Mouse (Mus musculus) liver, adult 2 months (tissue): ENCODE measurements around the gene S100z. TPM values are rescaled to one million over a fixed set of nuclear protein-coding genes. Genes with fewer than 3 reads are reported as not detected.

Source experiments
- DNase-seq: peaks from one replicate; pipeline ENCODE4 v3.0.0-alpha.2; 2011; ENCODE audit warnings: low read depth, low spot score; ENCODE audit errors: extremely low read depth
- H3K27ac ChIP-seq: fragments of 200-500 bp; replicated peaks from 2 replicates; pipeline ENCODE4 v1.5.1; 2012; ENCODE audit warnings: low read depth, mild to moderate bottlenecking, control low read depth, inconsistent platforms, low read length; ENCODE audit not compliant: insufficient read depth
- H3K27me3 ChIP-seq: fragments of 200-500 bp; 2 replicates; pipeline ENCODE4 v1.6.1; 2012; ENCODE audit warnings: mild to moderate bottlenecking, moderate library complexity, low read length, inconsistent platforms; ENCODE audit not compliant: control insufficient read depth, insufficient read depth
- H3K36me3 ChIP-seq: fragments of 200-500 bp; 2 replicates; pipeline ENCODE4 v1.6.1; 2012; ENCODE audit warnings: low read length, inconsistent platforms; ENCODE audit not compliant: control insufficient read depth, insufficient read depth
- H3K4me1 ChIP-seq: fragments of 200-500 bp; 2 replicates; pipeline ENCODE4 v1.6.1; 2011; ENCODE audit warnings: low read length; ENCODE audit not compliant: control insufficient read depth, insufficient read depth
- H3K4me3 ChIP-seq: fragments of 200-500 bp; 2 replicates; pipeline ENCODE4 v1.5.1; 2011; ENCODE audit warnings: low read depth, mild to moderate bottlenecking, control low read depth, low read length, moderate library complexity; ENCODE audit not compliant: insufficient read depth
- H3K79me2 ChIP-seq: fragments of 200-500 bp; 2 replicates; pipeline ENCODE4 v1.6.1; 2012; ENCODE audit warnings: inconsistent platforms, mild to moderate bottlenecking, low read length, moderate library complexity; ENCODE audit not compliant: control insufficient read depth, insufficient read depth
- H3K9ac ChIP-seq: fragments of 200-500 bp; 2 replicates; pipeline ENCODE4 v1.6.1; 2012; ENCODE audit warnings: low read depth, mild to moderate bottlenecking, control low read depth, inconsistent platforms, low read length
- CTCF ChIP-seq: fragments of 200-500 bp; IDR thresholded peaks from 2 replicates; pipeline ENCODE4 v1.5.1; 2011; ENCODE audit warnings: low read depth, low read length, control low read depth
- POLR2A ChIP-seq: fragments of 200-500 bp; IDR thresholded peaks from 2 replicates; pipeline ENCODE4 v1.6.1; 2011; ENCODE audit warnings: low read length, control low read depth; ENCODE audit not compliant: insufficient read depth; ENCODE audit errors: extremely low read depth
- WGBS: fragments of 180-500 bp; shearing (Covaris S2); methylation state at CpG from one replicate; pipeline ENCODE4 v1.1.7; 2018; 5-methylcytosine and 5-hydroxymethylcytosine counted together
- polyA plus RNA-seq: library from polyadenylated mRNA; depleted of rRNA; stranded (reverse); fragments of >200 nt; gene quantifications from 2 replicates; pipeline ENCODE4 v1.2.3, GENCODE M21; 2012; rRNA removed
- total RNA-seq: library from RNA; depleted of rRNA; stranded (reverse); fragments of >200 nt; gene quantifications from 2 replicates; pipeline ENCODE4 v1.2.3, GENCODE M21; 2014; rRNA removed

The S100z gene
- total and polyA plus RNA-seq, 2 experiments: not detected

DNA sequence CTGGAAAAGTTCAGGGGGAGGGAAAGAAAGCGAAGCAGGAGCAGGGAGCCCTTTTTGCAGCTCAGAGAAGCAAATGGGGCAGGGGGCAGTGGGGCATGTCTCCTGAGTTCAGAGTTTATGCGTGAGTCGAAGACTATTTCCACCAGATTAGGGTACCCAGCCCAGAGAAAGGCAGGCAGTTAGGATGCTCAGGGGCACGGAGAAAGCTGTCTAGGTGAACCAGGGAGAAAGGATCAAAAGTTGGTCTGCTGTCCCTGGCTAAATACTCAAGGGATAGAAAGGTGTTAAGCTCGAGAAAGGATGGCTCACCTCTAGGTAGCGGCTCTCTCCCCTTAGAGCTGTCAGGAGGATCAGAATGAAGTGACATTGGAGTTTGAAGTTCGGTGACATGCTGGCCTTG, 34.2 kb downstream of the S100z start:
- Histone ChIP-seq H3K27ac (no peak overlapping the region), H3K4me3 (no peak overlapping the region), H3K9ac (no peak overlapping the region), H3K4me1 (no peaks in the 10 kb centered on the region), H3K27me3 (peaks cover 6% of the 10 kb centered on the region; the same call in 1 of the 2 replicates), H3K36me3 (no peaks in the 10 kb centered on the region), H3K79me2 (no peaks in the 10 kb centered on the region)
- no peak for DNase-seq
- no peak for TF ChIP-seq POLR2A
- no peak for TF ChIP-seq CTCF
- WGBS: 29% methylated on average over 7 of the region's 7 CpGs

DNA sequence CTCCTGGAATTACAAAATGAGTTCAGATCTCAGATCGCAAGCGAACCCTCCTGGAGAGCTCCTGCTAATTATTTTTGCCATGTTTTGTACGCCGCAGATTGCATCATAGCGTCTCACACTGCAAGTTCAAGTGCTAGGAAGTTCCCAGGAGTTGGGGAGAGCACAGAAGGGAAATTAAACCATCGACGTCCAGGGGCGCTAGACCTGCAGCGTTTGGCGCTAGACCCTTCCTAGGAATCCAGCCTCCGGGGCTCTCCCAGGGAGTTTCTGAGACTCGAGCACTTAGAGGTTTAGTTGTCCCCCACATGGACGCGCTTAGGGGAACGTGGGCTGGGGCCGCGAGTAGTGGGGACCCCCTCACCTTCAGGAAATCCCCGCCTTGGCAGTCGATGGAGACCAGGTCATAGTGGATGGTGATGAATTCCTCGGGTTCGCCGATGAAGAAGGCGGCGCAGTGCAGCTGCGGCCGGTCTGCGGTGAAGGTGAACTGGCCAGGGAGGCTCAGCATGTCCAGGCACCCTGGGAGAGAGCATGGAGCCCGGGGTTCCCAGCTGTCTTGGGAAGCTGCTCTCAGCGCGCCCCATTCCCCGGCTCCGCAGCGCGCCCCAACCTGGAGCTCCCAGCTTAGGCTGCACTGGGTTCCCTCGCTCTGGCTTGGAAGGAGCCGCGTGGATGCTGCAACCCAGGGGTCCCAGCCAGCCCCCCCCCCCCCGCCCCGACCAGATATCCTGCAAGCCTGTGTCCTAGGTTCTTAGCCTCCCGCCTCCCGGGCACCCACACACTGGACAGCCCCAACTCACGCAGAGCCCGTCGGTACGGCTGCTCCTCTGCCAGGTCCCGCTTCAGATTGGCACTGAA, 34.9 kb downstream of the S100z start:
- TF ChIP-seq CTCF (no peak), POLR2A (no peak)
- H3K27me3 ChIP-seq: peaks cover 6% of the 10 kb centered on the region; the same call in 1 of the 2 replicates
- DNase-seq: no peak
- no peak overlapping the region for H3K9ac ChIP-seq
- H3K79me2 ChIP-seq: no peaks in the 10 kb centered on the region
- no peak overlapping the region for H3K27ac ChIP-seq
- H3K4me3 ChIP-seq: no peak overlapping the region
- no peaks in the 10 kb centered on the region for H3K36me3 ChIP-seq
- no peaks in the 10 kb centered on the region for H3K4me1 ChIP-seq
- 2% methylated on average over 44 of the region's 46 CpGs for WGBS

DNA sequence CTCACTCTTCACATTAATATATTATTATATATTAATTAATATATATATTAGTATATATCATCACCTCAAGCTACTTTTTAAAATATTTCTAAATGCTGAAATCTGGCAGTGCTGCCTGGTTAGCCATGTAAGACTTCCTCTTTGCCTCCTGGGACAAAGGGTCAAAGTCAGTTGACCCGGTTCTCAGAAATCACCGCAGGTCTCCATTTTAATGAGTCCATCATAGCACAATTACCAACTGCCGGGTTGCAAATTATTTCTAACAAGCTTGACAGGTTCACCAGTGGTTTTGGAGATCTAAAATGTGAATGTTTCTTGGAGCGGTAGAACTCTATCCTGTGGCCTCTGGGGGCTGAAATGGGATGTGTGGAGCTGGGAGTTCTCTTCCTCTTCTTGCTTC, 35.6 kb downstream of the S100z start:
- no peak overlapping the region for H3K4me3 ChIP-seq
- no peaks in the 10 kb centered on the region for H3K36me3 ChIP-seq
- H3K79me2 ChIP-seq: no peaks in the 10 kb centered on the region
- H3K9ac ChIP-seq: no peak overlapping the region
- no peak overlapping the region for H3K27ac ChIP-seq
- peaks cover 6% of the 10 kb centered on the region; the same call in 1 of the 2 replicates for H3K27me3 ChIP-seq
- TF ChIP-seq CTCF (no peak), POLR2A (no peak)
- no peak for DNase-seq
- no peaks in the 10 kb centered on the region for H3K4me1 ChIP-seq
- 30% methylated on average over 4 of the region's 4 CpGs for WGBS

DNA sequence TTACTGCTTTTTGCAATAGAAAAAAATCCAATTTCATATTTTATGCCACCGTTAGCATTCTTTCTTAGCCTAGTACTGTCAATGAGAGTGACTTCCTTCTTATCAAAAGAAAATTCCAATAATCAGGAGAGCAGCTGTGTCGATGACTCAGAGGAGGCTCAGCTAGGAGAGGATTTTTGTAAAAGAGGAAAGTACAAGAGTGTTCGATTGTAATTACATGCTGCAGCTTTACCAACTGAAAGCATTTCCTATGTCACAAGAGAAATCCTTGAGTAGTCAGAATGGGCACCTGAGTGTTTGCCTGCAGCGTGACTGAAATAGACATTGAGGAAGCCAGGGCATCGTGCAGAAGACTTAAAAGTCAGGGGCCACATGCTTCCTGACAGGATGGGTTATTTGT, 39.0 kb downstream of the S100z start:
- H3K4me3 ChIP-seq: no peak overlapping the region
- no peaks in the 10 kb centered on the region for H3K4me1 ChIP-seq
- 78% methylated on average over 5 of the region's 5 CpGs for WGBS
- H3K27ac ChIP-seq: no peak overlapping the region
- no peaks in the 10 kb centered on the region for H3K79me2 ChIP-seq
- no peak for TF ChIP-seq POLR2A
- no peak for TF ChIP-seq CTCF
- no peaks in the 10 kb centered on the region for H3K36me3 ChIP-seq
- DNase-seq: no peak
- H3K9ac ChIP-seq: no peak overlapping the region
- H3K27me3 ChIP-seq: peaks cover 4% of the 10 kb centered on the region; the same call in 1 of the 2 replicates

DNA sequence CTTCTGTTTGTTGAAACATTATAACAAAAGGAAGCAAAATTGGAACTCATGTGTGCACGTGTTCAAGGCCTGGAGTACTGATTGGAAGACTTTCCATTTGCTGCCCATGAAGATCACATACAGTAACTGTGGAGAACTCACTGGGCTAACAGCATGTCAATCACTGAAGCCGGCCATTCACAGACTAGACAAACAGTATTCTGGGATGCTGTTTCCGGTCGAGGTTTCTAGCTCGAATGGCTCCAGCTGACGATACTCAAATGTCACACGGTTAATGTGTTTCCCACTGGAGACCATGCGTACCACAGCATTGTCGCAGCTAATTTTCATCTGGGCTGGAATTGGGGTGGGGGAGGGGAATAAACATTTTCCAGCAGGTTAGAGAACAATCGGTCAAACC, 46.8 kb downstream of the S100z start:
- Histone ChIP-seq H3K4me1 (no peaks in the 10 kb centered on the region), H3K27me3 (no peaks in the 10 kb centered on the region), H3K9ac (no peak overlapping the region), H3K4me3 (no peak overlapping the region), H3K27ac (no peak overlapping the region), H3K36me3 (no peaks in the 10 kb centered on the region), H3K79me2 (no peaks in the 10 kb centered on the region)
- DNase-seq: no peak
- TF ChIP-seq CTCF: no peak
- TF ChIP-seq POLR2A: no peak
- 81% methylated on average over 10 of the region's 10 CpGs for WGBS

DNA sequence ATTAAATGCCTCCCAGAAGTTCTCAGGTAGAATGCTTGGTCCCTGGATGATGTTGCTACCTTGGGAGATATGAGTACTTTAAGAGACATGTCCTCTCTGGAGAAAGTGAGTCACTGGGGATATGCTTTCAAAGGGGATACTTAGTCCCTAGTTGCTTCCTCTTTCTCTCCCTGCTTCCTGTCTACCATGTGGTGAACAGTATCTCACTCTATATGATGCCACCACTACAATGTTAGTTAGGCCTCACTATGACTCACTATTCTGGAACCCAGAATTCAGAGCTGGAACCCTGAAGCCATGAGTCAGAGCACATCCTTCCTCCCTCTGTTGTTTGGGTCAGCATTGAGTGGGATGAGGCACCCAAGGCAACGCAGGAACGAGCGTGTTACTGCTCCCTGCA, 51.0 kb downstream of the S100z start:
- no peaks in the 10 kb centered on the region for H3K4me1 ChIP-seq
- H3K79me2 ChIP-seq: no peaks in the 10 kb centered on the region
- H3K9ac ChIP-seq: no peak overlapping the region
- no peak overlapping the region for H3K27ac ChIP-seq
- WGBS: 88% methylated on average over 3 of the region's 3 CpGs
- H3K4me3 ChIP-seq: no peak overlapping the region
- no peak for TF ChIP-seq POLR2A
- no peak for TF ChIP-seq CTCF
- no peak for DNase-seq
- no peaks in the 10 kb centered on the region for H3K36me3 ChIP-seq
- H3K27me3 ChIP-seq: no peaks in the 10 kb centered on the region

Other genes with a start within 250 kb of the S100z start
- 1.4 and 3.7 TPM in 2 replicates for gene Pde8b, start 228.4 kb downstream of the S100z start, total RNA-seq
- 0.50 and 1.5 TPM in 2 replicates for gene Pde8b, start 228.4 kb downstream of the S100z start, polyA plus RNA-seq
- 1.1 and 1.9 TPM in 2 replicates for gene Zbed3, start 155.1 kb downstream of the S100z start, total RNA-seq
- 4.4 and 5.4 TPM in 2 replicates for gene Zbed3, start 155.1 kb downstream of the S100z start, polyA plus RNA-seq
- 14.0 and 15.2 TPM in 2 replicates for gene Aggf1, start 103.4 kb downstream of the S100z start, total RNA-seq
- 9.0 and 9.1 TPM in 2 replicates for gene Aggf1, start 103.4 kb downstream of the S100z start, polyA plus RNA-seq
- gene Crhbp, start 33.8 kb downstream of the S100z start, total RNA-seq: not detected in 2 replicates
- gene Crhbp, start 33.8 kb downstream of the S100z start, polyA plus RNA-seq: not detected in 2 replicates
- gene F2rl1, start 46.5 kb upstream of the S100z start, total RNA-seq: 0.13 and 0.18 TPM in 2 replicates
- gene F2rl1, start 46.5 kb upstream of the S100z start, polyA plus RNA-seq: 0.07 and 0.24 TPM in 2 replicates
- gene F2r, start 139.8 kb upstream of the S100z start, total RNA-seq: 10.0 and 11.4 TPM in 2 replicates
- gene F2r, start 139.8 kb upstream of the S100z start, polyA plus RNA-seq: 7.4 and 7.8 TPM in 2 replicates
- 0.07 TPM in 1 of 2 replicates, not detected in the other for gene F2rl2, start 218.1 kb upstream of the S100z start, total RNA-seq
- gene F2rl2, start 218.1 kb upstream of the S100z start, polyA plus RNA-seq: 0.06 and 0.15 TPM in 2 replicates